Mouse (Mus musculus) kidney, embryonic 15.5 days (tissue): ENCODE data around the gene Abcf3. TPM values are rescaled to one million over a fixed set of nuclear protein-coding genes. Genes with fewer than 3 reads are reported as not detected.

Experiments used
- ATAC-seq: fragments of 200-750 bp; cut with Nextera tagmentation; replicated peaks from 2 replicates; pipeline ENCODE4 v1.8.0; 2017; ENCODE audit warnings: moderate TSS enrichment; ENCODE audit not compliant: low FRiP score
- H3K27ac ChIP-seq: fragments of 300-500 bp; sonication (generic); 2 replicates; pipeline ENCODE4 v1.5.1; 2015; ENCODE audit warnings: mild to moderate bottlenecking, inconsistent platforms
- H3K27me3 ChIP-seq: fragments of 300-500 bp; sonication (generic); 2 replicates; pipeline ENCODE4 v1.6.1; 2015; ENCODE audit warnings: inconsistent platforms
- H3K36me3 ChIP-seq: fragments of 300-500 bp; sonication (generic); 2 replicates; pipeline ENCODE4 v1.6.1; 2015; ENCODE audit warnings: inconsistent platforms
- H3K4me1 ChIP-seq: fragments of 300-500 bp; sonication (generic); 2 replicates; pipeline ENCODE4 v1.6.1; 2015; ENCODE audit warnings: inconsistent platforms
- H3K4me2 ChIP-seq: fragments of 300-500 bp; sonication (generic); 2 replicates; pipeline ENCODE4 v1.6.1; 2015; ENCODE audit warnings: moderate library complexity, mild to moderate bottlenecking, inconsistent platforms
- H3K4me3 ChIP-seq: fragments of 300-500 bp; sonication (generic); replicated peaks from 2 replicates; pipeline ENCODE4 v1.5.1; 2015; ENCODE audit warnings: mild to moderate bottlenecking, inconsistent platforms
- H3K9ac ChIP-seq: fragments of 300-500 bp; sonication (generic); 2 replicates; pipeline ENCODE4 v1.6.1; 2015; ENCODE audit warnings: mild to moderate bottlenecking, inconsistent platforms
- H3K9me3 ChIP-seq: fragments of 300-500 bp; sonication (generic); replicated peaks from 2 replicates; pipeline ENCODE4 v1.6.1; 2016; ENCODE audit warnings: inconsistent platforms
- WGBS: fragments of 180-500 bp; shearing (Covaris S2); methylation state at CpG from one replicate; pipeline ENCODE4 v1.1.7; 2015; ENCODE audit warnings: mixed read lengths; 5-methylcytosine and 5-hydroxymethylcytosine counted together
- microRNA counts: library from miRNA; unstranded; fragments of <30 nt; microRNA quantifications from one replicate; lab custom pipeline; 2016
- microRNA-seq: library from miRNA; unstranded; fragments of <30 nt; microRNA quantifications from one replicate; pipeline ENCODE4, GENCODE M21; 2016
- polyA plus RNA-seq: library from polyadenylated mRNA; unstranded; fragments of >200 nt; fragmentation: Nextera tagmentation; extraction: Ambion mirVana; gene quantifications from 2 replicates; pipeline ENCODE4 v1.2.1, GENCODE M21; 2015

The Abcf3 gene
- polyA plus RNA-seq, 1 experiment from 2014 or later, result 64.5 TPM

DNA sequence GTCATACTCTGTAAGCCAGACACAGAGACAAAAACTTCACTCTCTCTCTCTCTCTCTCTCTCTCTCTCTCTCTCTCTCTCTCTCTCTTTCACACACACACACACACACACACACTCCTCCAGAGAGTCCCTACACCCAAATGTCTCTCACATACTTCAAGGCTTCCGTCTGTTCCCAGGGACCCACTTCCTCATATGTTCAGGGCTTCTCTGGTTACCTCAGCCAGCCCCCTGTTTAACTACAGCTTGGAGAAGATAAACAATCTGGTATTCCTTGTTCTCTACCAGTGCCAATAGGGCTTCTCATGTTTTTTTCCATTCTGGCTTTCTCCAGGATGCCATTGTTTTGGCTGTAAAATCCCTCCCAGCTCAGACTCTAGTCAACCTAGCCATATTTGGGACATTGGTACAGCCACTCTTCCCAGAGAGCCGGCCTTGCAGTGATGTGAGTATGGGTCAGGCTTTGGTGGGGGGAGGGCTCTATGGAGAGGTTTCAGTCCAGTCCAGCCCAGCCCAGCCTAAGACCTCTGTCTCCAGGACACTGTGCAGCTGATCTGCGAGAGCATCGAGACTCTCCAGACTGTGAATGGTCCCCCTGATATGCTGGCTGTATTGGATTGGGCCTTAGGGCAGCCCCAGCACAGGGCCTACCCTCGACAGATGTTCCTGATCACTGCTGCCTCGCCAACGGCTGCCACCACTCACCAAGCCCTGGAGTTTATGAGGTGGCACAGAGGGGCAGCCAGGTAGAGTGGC is 48.5 kb downstream of the Abcf3 start:
- H3K9ac ChIP-seq, result no peak overlapping the region
- WGBS, result 38% methylated on average over 7 of the region's 7 CpGs
- no peaks in the 10 kb centered on the region for H3K9me3 ChIP-seq
- H3K4me3 ChIP-seq, result no peak overlapping the region
- no peaks in the 10 kb centered on the region for H3K4me1 ChIP-seq
- H3K36me3 ChIP-seq, result no peaks in the 10 kb centered on the region
- no peak overlapping the region for H3K4me2 ChIP-seq
- no peak for ATAC-seq
- H3K27me3 ChIP-seq, result peaks cover 32% of the 10 kb centered on the region
- H3K27ac ChIP-seq, result no peak overlapping the region

- ATAC-seq, result no peak
- no peaks in the 10 kb centered on the region for H3K27me3 ChIP-seq
- H3K9ac ChIP-seq, result no peak overlapping the region
- no peaks in the 10 kb centered on the region for H3K9me3 ChIP-seq
- 79% methylated on average over 5 of the region's 5 CpGs for WGBS
- no peak overlapping the region for H3K4me3 ChIP-seq
- H3K27ac ChIP-seq, result no peak overlapping the region
- H3K4me2 ChIP-seq, result no peak overlapping the region
- peaks cover 15% of the 10 kb centered on the region for H3K36me3 ChIP-seq
- H3K4me1 ChIP-seq, result no peaks in the 10 kb centered on the region
Measured at GRCm38 (mm10) chr16:20600511-20600910, 52.1 kb downstream of the Abcf3 start.

DNA sequence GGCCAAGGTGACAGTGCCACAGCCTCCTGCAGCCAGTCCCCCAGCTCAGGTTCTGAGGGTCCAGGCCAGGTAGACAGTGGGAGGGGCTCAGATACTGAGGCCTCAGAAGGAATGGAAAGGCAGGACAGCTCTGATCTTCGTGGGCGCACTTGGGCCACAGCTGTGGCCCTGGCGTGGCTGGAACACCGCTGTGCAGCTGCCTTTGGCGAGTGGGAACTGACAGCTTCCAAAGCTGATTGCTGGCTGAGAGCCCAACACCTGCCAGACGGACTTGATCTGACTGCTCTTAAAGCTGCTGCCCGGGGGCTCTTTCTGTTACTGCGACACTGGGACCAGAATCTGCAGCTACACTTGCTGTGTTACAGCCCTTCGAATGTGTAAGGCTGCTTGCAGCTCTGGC is 56.3 kb downstream of the Abcf3 start:
- ATAC-seq, result no peak
- H3K4me2 ChIP-seq, result no peak overlapping the region
- WGBS, result 80% methylated on average over 9 of the region's 9 CpGs

DNA sequence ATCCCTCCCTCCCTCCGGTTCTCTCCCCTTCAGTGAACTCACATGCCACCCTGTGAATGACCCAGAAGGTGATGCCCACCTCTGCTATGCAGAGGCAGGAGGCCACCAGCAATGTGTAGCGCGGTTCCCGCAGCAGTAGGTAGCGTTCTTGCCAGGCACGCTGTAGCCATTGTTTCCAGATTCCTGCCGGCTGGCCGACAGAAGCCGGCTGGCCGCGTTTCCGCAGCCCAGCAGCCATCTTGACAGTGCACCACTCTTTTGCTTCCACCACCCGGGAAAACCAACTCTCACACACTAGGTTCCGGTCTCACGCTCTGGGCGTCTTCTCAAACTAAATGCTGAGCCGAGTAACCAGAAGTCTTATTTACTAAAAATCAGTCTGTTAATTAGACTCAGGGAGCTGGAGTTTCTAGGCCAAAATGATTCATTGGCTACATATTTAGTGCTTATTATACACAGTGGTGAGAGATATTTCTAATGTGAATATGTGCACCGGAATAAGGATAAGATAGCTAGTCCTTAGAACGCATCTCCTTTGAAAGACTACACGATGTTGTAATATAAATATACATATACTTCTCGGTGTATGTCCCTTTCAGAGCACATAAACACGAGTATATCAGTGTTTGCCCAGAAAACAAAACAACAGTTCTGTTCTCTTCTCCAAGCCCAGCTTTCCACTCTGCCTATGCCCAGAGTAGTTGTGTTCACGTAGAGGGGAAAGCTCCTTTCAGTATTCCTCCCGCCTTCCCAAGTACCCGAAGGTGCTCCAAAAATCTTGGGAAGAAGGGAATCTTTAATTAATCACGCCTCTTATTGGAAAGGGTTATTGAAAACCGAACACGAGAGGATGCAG is 62.4 kb downstream of the Abcf3 start:
- Histone ChIP-seq H3K4me3 (peak overlapping the region; percentile 76), H3K9me3 (no peaks in the 10 kb centered on the region), H3K27ac (peak overlapping the region; percentile 90), H3K4me2 (peak overlapping the region; percentile 89), H3K36me3 (peaks cover 22% of the 10 kb centered on the region), H3K4me1 (peaks cover 28% of the 10 kb centered on the region), H3K9ac (peak overlapping the region; percentile 76), H3K27me3 (no peaks in the 10 kb centered on the region)
- under 1% methylated on average over 28 of the region's 28 CpGs for WGBS
- ATAC-seq, result peak; percentile 77

More for the DNA sequence above, 56.3 kb downstream of the Abcf3 start:
- peaks cover 9% of the 10 kb centered on the region for H3K4me1 ChIP-seq
- no peak overlapping the region for H3K4me3 ChIP-seq
- H3K9ac ChIP-seq, result no peak overlapping the region
- peaks cover 39% of the 10 kb centered on the region for H3K36me3 ChIP-seq
- no peaks in the 10 kb centered on the region for H3K27me3 ChIP-seq
- no peaks in the 10 kb centered on the region for H3K9me3 ChIP-seq
- H3K27ac ChIP-seq, result no peak overlapping the region

MicroRNA genes within 50 kb of the gene (microRNA counts, 519-probe panel; counts per million panel counts)
- microRNA mmu-miR-1224 (lab: Ali Mortazavi, UCI), result 2,797 counts per million, percentile 69 among the panel's probes with 10 or more counts

Small RNAs within 50 kb of the gene (microRNA-seq; reads per million reads assigned to microRNA genes)
- gene Mir1224, result 1.2 reads per million

Other genes with a start within 250 kb of the Abcf3 start
- gene Parl, start 246.2 kb upstream of the Abcf3 start, polyA plus RNA-seq, result 87.8 and 99.9 TPM in 2 replicates
- gene Cyp2ab1, start 223.2 kb upstream of the Abcf3 start, polyA plus RNA-seq, result not detected in 2 replicates
- gene Abcc5, start 122.2 kb upstream of the Abcf3 start, polyA plus RNA-seq, result 56.1 and 63.1 TPM in 2 replicates
- 108 and 121 TPM in 2 replicates for gene Eif2b5, start 49.8 kb upstream of the Abcf3 start, polyA plus RNA-seq
- 25.0 and 27.9 TPM in 2 replicates for gene Dvl3, start 31.6 kb upstream of the Abcf3 start, polyA plus RNA-seq
- 633 and 651 TPM in 2 replicates for gene Ap2m1, start 13.1 kb upstream of the Abcf3 start, polyA plus RNA-seq
- 1.6 and 1.7 TPM in 2 replicates for gene Vwa5b2, start 40.9 kb downstream of the Abcf3 start, polyA plus RNA-seq
- 32.4 TPM in 2 replicates for gene Eef1akmt4, start 63.0 kb downstream of the Abcf3 start, polyA plus RNA-seq
- not detected in 2 replicates for gene Gm49333, start 63.0 kb downstream of the Abcf3 start, polyA plus RNA-seq
- 42.6 and 43.8 TPM in 2 replicates for gene Alg3, start 63.2 kb downstream of the Abcf3 start, polyA plus RNA-seq
- gene Camk2n2, start 72.7 kb downstream of the Abcf3 start, polyA plus RNA-seq, result 1.4 and 1.5 TPM in 2 replicates
- gene Ece2, start 81.3 kb downstream of the Abcf3 start, polyA plus RNA-seq, result 4.0 TPM in 2 replicates
- gene Psmd2, start 103.1 kb downstream of the Abcf3 start, polyA plus RNA-seq, result 330 and 353 TPM in 2 replicates
- gene Eif4g1, start 119.7 kb downstream of the Abcf3 start, polyA plus RNA-seq, result 187 and 208 TPM in 2 replicates
- 6.4 and 6.7 TPM in 2 replicates for gene Fam131a, start 144.7 kb downstream of the Abcf3 start, polyA plus RNA-seq
- 116 and 120 TPM in 2 replicates for gene Polr2h, start 169.1 kb downstream of the Abcf3 start, polyA plus RNA-seq
- 16.3 and 20.1 TPM in 2 replicates for gene Clcn2, start 169.2 kb downstream of the Abcf3 start, polyA plus RNA-seq
- 4.6 and 7.4 TPM in 2 replicates for gene Chrd, start 184.6 kb downstream of the Abcf3 start, polyA plus RNA-seq
- gene Thpo, start 185.9 kb downstream of the Abcf3 start, polyA plus RNA-seq, result 1.2 TPM in 2 replicates